Comparison of ENCODE assay signal across 8 mouse cellular contexts in the genomic region with DNA sequence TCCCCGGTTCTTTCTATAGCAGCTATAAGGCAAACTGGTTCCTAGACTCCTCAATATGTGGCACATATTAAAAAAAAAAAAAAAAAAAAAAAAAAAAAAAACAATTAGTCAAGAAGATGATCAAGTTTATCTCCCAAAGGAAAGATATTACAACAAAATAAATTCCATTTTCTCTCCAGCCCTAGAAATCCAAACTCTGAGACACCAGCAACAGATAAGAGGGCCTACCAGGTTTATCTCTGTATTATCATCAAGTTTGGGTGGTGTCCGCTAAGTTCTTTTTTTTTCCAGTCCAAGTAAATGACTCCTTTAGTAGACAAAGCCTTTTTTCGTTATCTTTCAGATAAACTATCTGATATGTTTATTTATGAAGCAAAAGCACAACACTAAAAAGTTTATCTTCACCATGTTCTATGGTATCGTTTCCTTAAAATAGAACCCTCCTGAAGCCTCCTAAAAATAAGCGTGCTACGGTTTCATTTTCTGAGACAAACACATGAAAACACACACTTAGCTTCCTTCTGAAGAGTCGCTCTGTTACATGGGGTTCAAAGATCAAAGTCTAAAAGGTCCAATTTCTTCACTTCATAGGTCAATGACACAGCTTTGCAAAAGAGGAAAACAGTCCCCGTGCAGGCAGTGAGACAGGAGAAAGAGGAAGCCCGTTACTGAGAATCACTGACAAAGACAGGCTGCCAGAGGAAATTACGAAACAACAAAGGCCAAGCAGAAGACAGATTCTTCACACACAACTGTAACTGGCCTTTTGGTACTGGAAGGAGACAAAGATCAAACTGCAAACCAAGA. TPM values are rescaled to one million over a fixed set of nuclear protein-coding genes. Genes with fewer than 3 reads are reported as not detected.
A peak's percentile ranks its signal among the peaks of the same experiment; 100 is the strongest.
DNase-seq lines count a peak whose midpoint lies in the region; ATAC-seq and TF ChIP-seq lines count a peak whose summit lies in the region.

No protein-coding gene starts in this region.

- no peak overlapping the region for H3K4me3 ChIP-seq in lung, embryonic 14.5 days (ENCODE audit: low read depth, low read length)
- H3K4me3 ChIP-seq in lung, adult 2 months (replicated peaks; ENCODE audit: extremely low read depth, low read depth, low read length), result no peak overlapping the region
- H3K4me3 ChIP-seq in heart, embryonic 11.5 days (ENCODE audit: low read depth, low read length), result no peak overlapping the region
- peak overlapping the region; percentile 95 for H3K4me3 ChIP-seq in liver, embryonic 15.5 days (replicated peaks)
- H3K4me3 ChIP-seq in hindbrain, embryonic 14.5 days (replicated peaks; ENCODE audit: low read length), result no peak overlapping the region
- no peak overlapping the region for H3K4me3 ChIP-seq in forebrain, postnatal 0 days (ENCODE audit: low read depth, low read length)

- WGBS in lung, embryonic 14.5 days, result 40% methylated on average over 10 of the region's 10 CpGs
- 14% methylated on average over 10 of the region's 10 CpGs for WGBS in lung, adult 2 months
- 43% methylated on average over 10 of the region's 10 CpGs for WGBS in heart, embryonic 11.5 days (ENCODE audit: insufficient replicate concordance)
- 17% methylated on average over 10 of the region's 10 CpGs for WGBS in liver, embryonic 15.5 days (ENCODE audit: insufficient replicate concordance)
- 69% methylated on average over 10 of the region's 10 CpGs for WGBS in hindbrain, embryonic 14.5 days
- 69% methylated on average over 10 of the region's 10 CpGs for WGBS in forebrain, postnatal 0 days

- no peak overlapping the region for H3K9ac ChIP-seq in lung, embryonic 14.5 days
- no peak overlapping the region for H3K9ac ChIP-seq in heart, embryonic 11.5 days (ENCODE audit: low read depth, low read length)
- H3K9ac ChIP-seq in liver, embryonic 15.5 days, result peak overlapping the region; percentile 98
- H3K9ac ChIP-seq in hindbrain, embryonic 14.5 days, result no peak overlapping the region
- H3K9ac ChIP-seq in forebrain, postnatal 0 days, result no peak overlapping the region

- no peaks in the 10 kb centered on the region for H3K9me3 ChIP-seq in lung, embryonic 14.5 days (ENCODE audit: low read depth, low read length)
- no peaks in the 10 kb centered on the region for H3K9me3 ChIP-seq in heart, embryonic 11.5 days (replicated peaks; ENCODE audit: control insufficient read depth, low read length)
- peaks cover 10% of the 10 kb centered on the region; the same call in 1 of the 2 replicates for H3K9me3 ChIP-seq in liver, embryonic 15.5 days (replicated peaks)
- no peaks in the 10 kb centered on the region for H3K9me3 ChIP-seq in hindbrain, embryonic 14.5 days (ENCODE audit: control insufficient read depth, low read length)
- H3K9me3 ChIP-seq in forebrain, postnatal 0 days (ENCODE audit: low read length), result no peaks in the 10 kb centered on the region

- H3K27ac ChIP-seq in lung, embryonic 14.5 days (ENCODE audit: low read depth), result no peak overlapping the region
- H3K27ac ChIP-seq in heart, embryonic 11.5 days (ENCODE audit: low read depth, low read length), result no peak overlapping the region
- H3K27ac ChIP-seq in liver, embryonic 15.5 days (replicated peaks), result peak overlapping the region; percentile 96
- H3K27ac ChIP-seq in hindbrain, embryonic 14.5 days, result no peak overlapping the region
- no peak overlapping the region for H3K27ac ChIP-seq in forebrain, postnatal 0 days (ENCODE audit: low read depth, low read length)

- DNase-seq in lung, embryonic 14.5 days, result peak; percentile 63
- no peak for DNase-seq in lung, adult 2 months
- DNase-seq in thymus, postnatal 14 days, result peak; percentile 51
- DNase-seq in hindbrain, embryonic 14.5 days (ENCODE audit: low spot score), result no peak
- no peak for DNase-seq in forebrain, postnatal 0 days

- H3K27me3 ChIP-seq in lung, embryonic 14.5 days (ENCODE audit: insufficient read depth, low read length), result no peaks in the 10 kb centered on the region
- H3K27me3 ChIP-seq in heart, embryonic 11.5 days (ENCODE audit: control insufficient read depth, insufficient read depth, low read length), result no peaks in the 10 kb centered on the region
- no peaks in the 10 kb centered on the region for H3K27me3 ChIP-seq in liver, embryonic 15.5 days
- H3K27me3 ChIP-seq in hindbrain, embryonic 14.5 days (ENCODE audit: control insufficient read depth, insufficient read depth, low read length), result peaks cover 13% of the 10 kb centered on the region
- H3K27me3 ChIP-seq in forebrain, postnatal 0 days (ENCODE audit: insufficient read depth, low read length), result no peaks in the 10 kb centered on the region

- peak overlapping the region; percentile 36 for H3K4me2 ChIP-seq in lung, embryonic 14.5 days
- H3K4me2 ChIP-seq in heart, embryonic 11.5 days, result peak overlapping the region; percentile 29
- H3K4me2 ChIP-seq in liver, embryonic 15.5 days, result peak overlapping the region; percentile 100
- H3K4me2 ChIP-seq in hindbrain, embryonic 14.5 days (replicated peaks), result no peak overlapping the region
- no peak overlapping the region for H3K4me2 ChIP-seq in forebrain, postnatal 0 days (ENCODE audit: low read depth)

- TF ChIP-seq CTCF in lung, embryonic 14.5 days (IDR thresholded peaks at IDR 0.05; ENCODE audit: low read depth), result no peak
- no peak for TF ChIP-seq CTCF in lung, adult 2 months (IDR thresholded peaks at IDR 0.05; ENCODE audit: insufficient read depth, low read length)
- TF ChIP-seq CTCF in forebrain, postnatal 0 days (IDR thresholded peaks at IDR 0.05; ENCODE audit: low read depth), result no peak

- no peak for ATAC-seq in lung, embryonic 14.5 days (ENCODE audit: insufficient read depth)
- no peak for ATAC-seq in heart, embryonic 11.5 days (replicated peaks; ENCODE audit: insufficient number of reproducible peaks, low FRiP score, low TSS enrichment)
- ATAC-seq in liver, embryonic 15.5 days (ENCODE audit: insufficient read depth), result no peak
- ATAC-seq in hindbrain, embryonic 14.5 days (ENCODE audit: low FRiP score), result no peak
- no peak for ATAC-seq in megakaryocyte-erythroid progenitor cell, adult 5-6 weeks (replicated peaks; ENCODE audit: low FRiP score, low TSS enrichment, poor library complexity, severe bottlenecking)
- no peak for ATAC-seq in forebrain, postnatal 0 days

- H3K36me3 ChIP-seq in lung, embryonic 14.5 days (ENCODE audit: insufficient read depth), result peaks cover 52% of the 10 kb centered on the region
- peaks cover 11% of the 10 kb centered on the region for H3K36me3 ChIP-seq in heart, embryonic 11.5 days (ENCODE audit: control insufficient read depth, insufficient read depth, low read length)
- H3K36me3 ChIP-seq in liver, embryonic 15.5 days (replicated peaks), result peaks cover 89% of the 10 kb centered on the region
- H3K36me3 ChIP-seq in hindbrain, embryonic 14.5 days (replicated peaks; ENCODE audit: control insufficient read depth, insufficient read depth), result peaks cover 7% of the 10 kb centered on the region
- peaks cover 2% of the 10 kb centered on the region; the same call in 1 of the 2 replicates for H3K36me3 ChIP-seq in forebrain, postnatal 0 days (ENCODE audit: insufficient read depth)

- peaks cover 22% of the 10 kb centered on the region for H3K4me1 ChIP-seq in lung, embryonic 14.5 days (ENCODE audit: insufficient read depth)
- peaks cover 49% of the 10 kb centered on the region for H3K4me1 ChIP-seq in lung, adult 2 months (ENCODE audit: control insufficient read depth, insufficient read depth, low read length)
- peaks cover 38% of the 10 kb centered on the region for H3K4me1 ChIP-seq in heart, embryonic 11.5 days (ENCODE audit: control insufficient read depth, insufficient read depth, low read length)
- peaks cover 86% of the 10 kb centered on the region for H3K4me1 ChIP-seq in liver, embryonic 15.5 days (replicated peaks)
- peaks cover 21% of the 10 kb centered on the region for H3K4me1 ChIP-seq in hindbrain, embryonic 14.5 days (replicated peaks; ENCODE audit: control insufficient read depth, insufficient read depth, low read length)
- H3K4me1 ChIP-seq in forebrain, postnatal 0 days (ENCODE audit: insufficient read depth), result peaks cover 16% of the 10 kb centered on the region; the same call in 1 of the 2 replicates

- TF ChIP-seq POLR2A in lung, adult 2 months (IDR thresholded peaks at IDR 0.05; ENCODE audit: borderline replicate concordance, extremely low read depth, low read depth, low read length), result no peak

RNA-seq across cellular contexts. Expression of a gene that starts 6.1 kb away (rescaled TPM):
- polyA plus RNA-seq in lung, embryonic 14.5 days (2014; fragmentation: Nextera tagmentation; extraction: Ambion mirVana), result 9.0 and 9.4 TPM in 2 replicates
- 49.3 and 79.9 TPM in 2 replicates for polyA plus RNA-seq in lung, adult 2 months (2012; rRNA removed)
- 5.2 and 7.3 TPM in 2 replicates for polyA plus RNA-seq in heart, embryonic 11.5 days (2014; fragmentation: Nextera tagmentation; extraction: Ambion mirVana)
- polyA plus RNA-seq in liver, embryonic 15.5 days (2015; fragmentation: Nextera tagmentation; extraction: Ambion mirVana), result 15.1 and 15.9 TPM in 2 replicates
- 5.5 and 5.9 TPM in 2 replicates for polyA plus RNA-seq in hindbrain, embryonic 14.5 days (2014; fragmentation: Nextera tagmentation; extraction: Ambion mirVana)
- total RNA-seq in megakaryocyte-erythroid progenitor cell, adult 5-6 weeks (2014; fragmentation: Nextera tagmentation), result 37.6 and 51.7 TPM in 2 replicates
- 38.6 and 40.0 TPM in 2 replicates for total RNA-seq in megakaryocyte-erythroid progenitor cell, adult 5-6 weeks (2017)
- total RNA-seq in forebrain, postnatal 0 days (2014; rRNA removed), result 24.2 and 29.1 TPM in 2 replicates
- 6.4 and 6.5 TPM in 2 replicates for polyA plus RNA-seq in forebrain, postnatal 0 days (2015; fragmentation: Nextera tagmentation; extraction: Ambion mirVana)

Comparison
In these comparisons a context has a peak if more than half of its experiments do, and no peak if none do; other contexts are left out.
1. DNase-seq: peak in lung, embryonic 14.5 days (single experiment) and thymus, postnatal 14 days (single experiment); none in lung, adult 2 months (single experiment), hindbrain, embryonic 14.5 days (single experiment) and forebrain, postnatal 0 days (single experiment).
2. H3K4me2 ChIP-seq: peak in lung, embryonic 14.5 days (single experiment), heart, embryonic 11.5 days (single experiment) and liver, embryonic 15.5 days (single experiment); none in hindbrain, embryonic 14.5 days (single experiment) and forebrain, postnatal 0 days (single experiment).